Mouse (Mus musculus) heart, postnatal 0 days (tissue): ENCODE data around the gene Mei4.

Source experiments
- CTCF ChIP-seq: IDR thresholded peaks from 2 replicates; pipeline ENCODE4 v1.5.1; 2016; ENCODE audit warnings: antibody characterized with exemption, control low read depth, low read depth
- EP300 ChIP-seq: IDR thresholded peaks from 2 replicates; pipeline ENCODE4 v1.6.1; 2016; ENCODE audit warnings: antibody characterized with exemption, low read depth

DNA sequence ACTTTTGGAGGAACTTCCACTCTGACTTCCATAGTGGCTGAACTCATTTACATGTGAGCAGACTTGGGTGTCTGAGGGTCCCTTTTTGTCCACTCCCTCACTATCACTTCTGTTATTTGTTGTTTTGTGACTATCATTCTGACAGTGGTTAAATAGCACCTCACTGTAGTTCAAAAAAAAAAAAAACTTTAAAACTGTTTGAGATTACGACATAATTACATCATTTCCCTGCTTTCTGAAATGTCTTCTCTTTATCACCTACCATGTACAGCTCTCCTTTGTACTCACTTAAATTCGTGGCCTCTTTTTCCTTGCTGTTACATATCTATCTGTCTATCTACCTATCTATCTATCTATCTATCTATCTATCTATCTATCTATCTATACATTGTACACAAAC is 2.6 kb downstream of the Mei4 start:
- TF ChIP-seq CTCF (no peak), EP300 (no peak)
